Comparison of ENCODE assay signal across 10 mouse cellular contexts in the genomic region with DNA sequence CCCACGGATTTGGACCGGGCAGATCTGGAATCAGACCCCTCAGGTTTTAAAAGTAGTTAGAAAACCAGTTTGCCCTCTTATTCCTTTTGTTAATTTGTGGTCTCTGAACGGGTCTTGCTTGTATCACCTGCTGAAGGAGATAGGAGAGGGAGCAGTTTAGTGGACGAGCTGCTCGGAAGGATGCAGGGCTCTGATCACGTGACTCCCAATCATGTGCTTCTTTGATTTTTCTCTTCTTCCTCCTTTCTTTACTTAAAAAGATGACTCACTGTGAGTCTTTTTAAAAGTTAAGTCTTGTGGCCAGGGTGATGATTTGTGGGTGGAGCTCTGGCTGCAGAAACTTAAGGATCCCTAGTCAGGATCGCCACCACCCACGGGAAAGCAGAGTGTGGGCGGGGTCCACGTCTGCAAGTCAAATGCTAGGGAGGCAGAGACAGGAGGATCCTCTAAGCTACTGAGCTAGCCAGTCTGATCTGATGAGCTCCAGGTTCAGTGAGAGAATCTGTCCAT.
DNase-seq lines count a peak whose midpoint lies in the region; ATAC-seq and TF ChIP-seq lines count a peak whose summit lies in the region.
"Had no signal": no experiment of that assay in that cellular context is flagged by ENCODE, and none has a peak within 500 bp of the region (broad histone marks: within the 10 kb centered on the region; RNA-seq: fewer than 3 reads in every experiment).

No protein-coding gene starts in this region.

- no peaks in the 10 kb centered on the region for H3K9me3 ChIP-seq in heart, embryonic 15.5 days (replicated peaks)
- H3K9me3 ChIP-seq in ES-E14 (ENCODE audit: control insufficient read depth, insufficient read depth, low read depth, low read length) = no peaks in the 10 kb centered on the region
- H3K9me3 ChIP-seq in forebrain, embryonic 14.5 days (replicated peaks; ENCODE audit: control insufficient read depth, low read length) = no peaks in the 10 kb centered on the region
- 0 out of 2 replicates have a peak, but pooled peaks cover 5% of the 10 kb centered on the region for H3K9me3 ChIP-seq in midbrain, embryonic 13.5 days

- peak overlapping the region; percentile 48 for H3K4me2 ChIP-seq in heart, embryonic 15.5 days
- H3K4me2 ChIP-seq in forebrain, embryonic 14.5 days (ENCODE audit: low read length) = peak overlapping the region; percentile 15
- peak overlapping the region; percentile 38 for H3K4me2 ChIP-seq in midbrain, embryonic 13.5 days (replicated peaks)

- no peak overlapping the region for H3K27ac ChIP-seq in heart, embryonic 15.5 days
- H3K27ac ChIP-seq in ES-E14 (ENCODE audit: insufficient read depth, low read depth, low read length, poor library complexity, severe bottlenecking) = no peak overlapping the region
- no peak overlapping the region for H3K27ac ChIP-seq in forebrain, embryonic 14.5 days (ENCODE audit: low read depth, low read length)
- no peak overlapping the region for H3K27ac ChIP-seq in midbrain, embryonic 13.5 days

- no peaks in the 10 kb centered on the region for H3K36me3 ChIP-seq in heart, embryonic 15.5 days
- no peaks in the 10 kb centered on the region for H3K36me3 ChIP-seq in ES-E14 (ENCODE audit: control insufficient read depth, insufficient read depth, low read length, poor library complexity, severe bottlenecking)
- no peaks in the 10 kb centered on the region for H3K36me3 ChIP-seq in forebrain, embryonic 14.5 days (ENCODE audit: control insufficient read depth, insufficient read depth, low read length)
- no peaks in the 10 kb centered on the region for H3K36me3 ChIP-seq in midbrain, embryonic 13.5 days

- ATAC-seq in heart, embryonic 15.5 days (replicated peaks; ENCODE audit: insufficient number of reproducible peaks, insufficient read depth, low FRiP score, low read depth) = no peak
- peak; percentile 29; the same call in 1 of the 2 replicates for ATAC-seq in forebrain, embryonic 14.5 days
- ATAC-seq in midbrain, embryonic 13.5 days = no peak

- 42% methylated on average over 10 of the region's 10 CpGs for WGBS in heart, embryonic 15.5 days
- 69% methylated on average over 10 of the region's 10 CpGs for WGBS in forebrain, embryonic 14.5 days
- WGBS in midbrain, embryonic 13.5 days = 62% methylated on average over 10 of the region's 10 CpGs

- H3K27me3 ChIP-seq in heart, embryonic 15.5 days = no peaks in the 10 kb centered on the region
- no peaks in the 10 kb centered on the region for H3K27me3 ChIP-seq in forebrain, embryonic 14.5 days (replicated peaks; ENCODE audit: control insufficient read depth, insufficient read depth, low read length)
- no peaks in the 10 kb centered on the region for H3K27me3 ChIP-seq in midbrain, embryonic 13.5 days
- H3K27me3 ChIP-seq: CH12.LX had no signal

- no peak for DNase-seq in heart, adult 18-20 months
- peak; percentile 30 for DNase-seq in ES-E14 (ENCODE audit: low read depth, low spot score)
- DNase-seq in forebrain, embryonic 14.5 days (ENCODE audit: low spot score) = no peak
- DNase-seq in right cerebral cortex, postnatal 36 days (ENCODE audit: low spot score in 2 of 2) = no peak
- DNase-seq in urinary bladder, postnatal 36 days (ENCODE audit: low spot score in 2 of 2) = no peak
- no peak for DNase-seq in right cerebral cortex, adult 18-20 months
- DNase-seq: thymus, postnatal 14 days had no signal

- H3K9ac ChIP-seq in heart, embryonic 15.5 days = no peak overlapping the region
- no peak overlapping the region; the same call in 1 of the 2 replicates for H3K9ac ChIP-seq in ES-E14 (ENCODE audit: insufficient read depth, low read depth, low read length, poor library complexity, severe bottlenecking)
- H3K9ac ChIP-seq in forebrain, embryonic 14.5 days (ENCODE audit: low read length) = peak overlapping the region; percentile 0; the same call in 1 of the 2 replicates
- H3K9ac ChIP-seq in midbrain, embryonic 13.5 days (replicated peaks) = no peak overlapping the region

- H3K4me1 ChIP-seq in heart, embryonic 15.5 days (replicated peaks) = peaks cover 10% of the 10 kb centered on the region
- peaks cover 3% of the 10 kb centered on the region in 2 experiments; a peak in 2 of 4 replicates for H3K4me1 ChIP-seq in ES-E14 (ENCODE audit: control insufficient read depth in 2 of 2, insufficient read depth in 2 of 2, low read length in 2 of 2, poor library complexity in 1 of 2)
- H3K4me1 ChIP-seq in forebrain, embryonic 14.5 days (ENCODE audit: control insufficient read depth, insufficient read depth, low read length) = no peaks in the 10 kb centered on the region; the same call in 1 of the 2 replicates
- H3K4me1 ChIP-seq in midbrain, embryonic 13.5 days (replicated peaks) = peaks cover 15% of the 10 kb centered on the region

- peak overlapping the region; percentile 9; the same call in 1 of the 2 replicates for H3K4me3 ChIP-seq in heart, embryonic 15.5 days
- peak overlapping the region in 1 of 2 experiments; percentile 49; a peak in 3 of 4 replicates for H3K4me3 ChIP-seq in ES-E14 (ENCODE audit: insufficient read depth in 1 of 2, low read depth in 1 of 2, low read length in 2 of 2, poor library complexity in 1 of 2, severe bottlenecking in 1 of 2)
- no peak overlapping the region for H3K4me3 ChIP-seq in forebrain, embryonic 14.5 days (ENCODE audit: low read depth, low read length)
- no peak overlapping the region for H3K4me3 ChIP-seq in midbrain, embryonic 13.5 days (replicated peaks)

- in situ Hi-C loops in ES-E14 (cut with MboI; ENCODE audit: low sequenced_read_pairs in 2 of 2, unreplicated experiment in 2 of 2) = no loop called here

TF ChIP-seq in ES-E14, 5 proteins besides CTCF, POLR2A, EP300 and RAD21:
- no peak for TF ChIP-seq CHD2 (IDR thresholded peaks at IDR 0.05; ENCODE audit: low read depth, low read length)
- peak; percentile 8; the same call in 1 of the 2 replicates for TF ChIP-seq MAFK (IDR thresholded peaks at IDR 0.05; ENCODE audit: insufficient read depth, low read depth, low read length)
- TF ChIP-seq ZC3H11A (IDR thresholded peaks at IDR 0.05; ENCODE audit: borderline replicate concordance, low read depth, low read length) = no peak
- TF ChIP-seq ZNF384 (IDR thresholded peaks at IDR 0.05; ENCODE audit: low read depth, low read length) = no peak
- no peak for TF ChIP-seq HCFC1 (IDR thresholded peaks at IDR 0.05; ENCODE audit: borderline replicate concordance, insufficient read depth, low read length)
